Mouse (Mus musculus) gastrocnemius, adult 18-20 months (tissue): ENCODE results near the gene Six6. TPM values are rescaled to one million over a fixed set of nuclear protein-coding genes. Genes with fewer than 3 reads are reported as not detected.

Experiments used
- DNase-seq: peaks from one replicate; pipeline ENCODE4 v3.0.0; 2021; ENCODE audit warnings: low spot score
- total RNA-seq, 2 experiments: library from RNA; stranded (reverse); gene quantifications; 2 replicates each; pipeline ENCODE4 v1.2.3; 2021

Six6 gene
- total RNA-seq, 2 experiments from 2014 or later, result not detected

- DNase-seq, result no peak
These were observed 18.2 kb downstream of the Six6 start for GRCm38 (mm10) chr12:72957829-72958424.

DNA sequence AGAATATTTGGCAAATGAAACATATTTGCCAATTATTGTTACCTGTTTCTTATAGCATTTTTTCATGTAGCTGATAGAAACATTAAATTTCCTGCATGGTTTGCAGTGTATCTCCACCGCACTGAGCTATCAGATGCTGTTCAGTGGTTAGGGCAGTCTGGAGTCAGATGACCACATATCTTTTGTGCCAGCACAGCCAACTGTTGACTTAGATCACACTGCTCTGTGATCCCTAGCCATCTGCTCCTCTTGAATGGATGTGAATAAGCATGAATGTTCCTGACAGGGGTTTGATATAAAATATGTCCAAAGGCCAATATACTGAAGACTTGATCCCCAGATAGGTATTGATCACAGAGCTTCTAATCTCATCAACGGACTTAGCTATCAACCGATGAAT lies 18.8 kb downstream of the Six6 start:
- no peak for DNase-seq

- no peak for DNase-seq
These were observed 23.1 kb downstream of the Six6 start for GRCm38 (mm10) chr12:72962761-72963160.

GRCm38 (mm10) chr12:72967541-72967940 lies 27.8 kb downstream of the Six6 start:
- DNase-seq, result no peak

DNA sequence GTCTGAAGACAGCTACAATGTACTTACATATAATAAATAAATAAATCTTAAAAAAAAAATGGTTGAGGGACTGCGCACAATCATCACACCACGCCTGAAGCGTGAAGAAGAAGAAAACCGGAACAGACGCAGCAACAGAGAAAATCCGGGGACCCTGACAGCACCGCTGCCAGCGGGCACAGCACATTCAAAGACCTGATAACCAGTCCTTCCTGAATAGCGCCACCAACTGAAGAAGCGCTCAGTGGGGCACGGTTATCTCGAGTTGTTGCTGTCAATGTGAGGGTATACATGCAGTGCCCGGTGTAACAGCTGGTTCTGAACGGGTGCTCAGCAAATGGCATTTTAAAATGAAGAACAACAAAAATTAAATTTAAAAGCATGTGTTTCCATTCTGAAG lies 30.9 kb downstream of the Six6 start:
- DNase-seq, result no peak

DNA sequence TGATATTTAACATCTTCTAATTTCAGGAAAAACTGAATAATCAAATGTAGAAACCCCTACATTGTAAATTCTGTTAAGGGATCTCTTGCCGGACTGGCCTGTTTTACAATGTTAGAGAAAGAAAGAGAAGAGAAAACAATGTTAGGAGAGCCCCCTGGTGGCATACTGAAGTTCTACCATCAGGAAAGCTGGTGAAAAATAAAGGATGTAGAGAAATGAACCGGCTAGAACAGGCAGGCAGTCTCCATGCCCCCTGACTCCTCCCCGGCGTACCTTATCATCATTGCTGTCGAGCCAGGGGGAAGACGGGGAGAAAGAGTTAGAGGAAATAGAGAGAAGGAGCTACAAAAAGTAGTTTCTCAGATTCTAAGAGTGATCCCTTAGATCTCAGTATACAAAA lies 33.5 kb downstream of the Six6 start:
- peak; percentile 43 for DNase-seq

DNA sequence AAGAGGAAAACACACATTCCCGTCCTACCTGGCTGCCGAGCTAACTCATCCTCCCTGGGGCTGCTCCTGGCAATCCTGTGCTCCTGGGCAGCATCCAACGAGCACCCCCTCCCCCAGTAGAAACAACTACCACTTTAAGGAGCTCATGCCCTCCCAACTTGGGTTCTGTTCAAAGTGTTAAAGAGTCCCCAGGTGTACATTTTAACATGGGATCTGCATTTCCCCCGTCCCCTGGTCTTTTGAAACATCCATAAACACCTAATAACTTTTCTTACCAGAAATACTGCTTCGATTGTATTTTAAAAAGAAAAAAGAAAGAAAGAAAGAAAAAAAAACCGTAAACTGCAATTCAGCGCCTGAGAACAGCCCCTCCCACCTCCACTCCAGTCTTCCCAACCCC lies 36.5 kb downstream of the Six6 start:
- no peak for DNase-seq

DNA sequence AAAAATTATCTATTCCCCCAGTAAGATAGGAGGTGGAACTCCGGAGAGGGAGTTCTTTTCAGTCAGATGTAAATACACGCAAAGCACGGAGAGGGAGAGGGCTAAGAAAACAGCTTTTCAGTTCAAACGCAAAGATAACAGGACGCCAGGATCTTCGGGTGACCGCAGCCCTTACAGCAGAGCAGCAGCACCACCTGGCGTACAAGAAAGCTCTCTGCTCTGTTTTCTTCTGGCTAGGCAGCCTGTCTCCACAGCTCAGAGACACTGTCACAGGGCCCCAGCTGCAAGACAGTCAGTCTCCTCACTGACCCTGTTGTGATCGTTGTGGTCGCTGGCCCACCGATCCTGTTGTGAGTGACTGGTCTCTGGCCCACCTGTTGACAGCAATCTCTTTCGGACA lies 37.0 kb downstream of the Six6 start:
- DNase-seq, result peak; percentile 73

GRCm38 (mm10) chr12:72977851-72978250 lies 38.2 kb downstream of the Six6 start:
- no peak for DNase-seq

DNA sequence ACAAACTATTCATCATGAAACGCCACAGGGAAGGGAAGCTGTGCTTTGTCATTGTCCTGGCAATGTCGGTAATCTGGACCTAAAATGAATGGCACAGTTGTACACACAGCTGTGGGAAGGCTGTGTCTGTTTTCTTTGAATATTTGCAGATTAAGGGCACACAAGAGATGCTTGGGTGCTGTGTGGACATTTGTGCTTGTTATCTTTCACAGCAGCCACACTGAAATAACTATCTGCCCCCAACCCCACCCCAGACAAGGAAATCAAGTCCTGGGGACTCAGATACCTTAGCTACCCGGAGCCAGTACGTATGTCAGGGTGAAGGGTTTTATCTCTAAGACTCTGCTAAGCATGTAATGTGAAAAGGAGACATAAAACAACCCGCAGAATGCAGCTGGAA lies 39.5 kb downstream of the Six6 start:
- no peak for DNase-seq

GRCm38 (mm10) chr12:72982616-72983015 lies 42.9 kb downstream of the Six6 start:
- peak; percentile 10 for DNase-seq

DNA sequence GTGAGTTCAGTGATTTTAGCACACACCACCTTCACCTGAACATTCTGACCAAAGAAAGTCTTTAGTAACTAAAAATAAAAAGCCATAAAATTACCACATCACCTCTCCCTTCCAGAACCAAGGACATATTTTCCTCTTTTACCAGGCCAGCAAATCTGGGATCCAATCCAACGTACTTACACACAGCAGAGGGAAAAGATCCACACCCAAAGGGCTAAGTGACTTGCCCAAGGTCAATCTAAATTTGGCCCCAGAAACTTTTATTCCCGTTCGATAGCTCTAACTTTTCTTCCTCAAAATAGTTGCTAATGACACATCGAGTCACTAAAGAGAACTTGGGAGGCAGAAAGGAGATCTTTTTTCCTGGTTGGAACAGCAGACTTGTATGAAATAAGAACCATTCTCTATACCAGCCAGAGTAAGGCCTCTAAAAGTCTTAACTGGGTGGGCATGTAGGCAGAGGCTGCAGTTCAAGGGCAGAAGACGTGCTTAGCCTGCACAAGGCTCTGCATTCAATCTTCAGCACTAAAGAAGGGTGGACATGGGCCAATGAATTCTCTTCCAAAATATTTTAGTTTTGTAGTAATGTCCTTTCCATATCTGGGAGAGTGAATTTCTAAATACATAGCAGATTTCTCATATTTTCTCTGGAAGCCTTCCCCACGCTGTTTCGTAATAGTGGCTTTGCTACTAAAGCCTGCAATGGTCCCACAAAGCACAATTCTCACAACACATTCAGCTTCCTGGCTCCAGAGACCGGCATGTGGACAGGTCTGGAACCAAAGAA lies 43.6 kb downstream of the Six6 start:
- peak; percentile 73 for DNase-seq

Other genes with a start within 250 kb of the Six6 start
- gene Ppm1a, start 182.4 kb upstream of the Six6 start, total RNA-seq, result 100 to 1,000 TPM; 302 to 318 TPM
- gene 4930447C04Rik, start 882 bp downstream of the Six6 start, total RNA-seq, result under 1 TPM in 1 of 2 experiments, not detected in 1; 0.26 TPM
- 10 to 100 TPM; 68.5 to 72.6 TPM for gene Six1, start 114.0 kb downstream of the Six6 start, total RNA-seq
- 10 to 100 TPM; 13.9 to 16.3 TPM for gene Six4, start 173.6 kb downstream of the Six6 start, total RNA-seq
- gene Mnat1, start 183.8 kb downstream of the Six6 start, total RNA-seq, result 10 to 100 TPM; 18.2 to 18.8 TPM